Mouse (Mus musculus) left cerebral cortex, postnatal 4 days (tissue): ENCODE results near the gene Schip1. TPM values are rescaled to one million over a fixed set of nuclear protein-coding genes. Genes with fewer than 3 reads are reported as not detected.

Source experiments
- DNase-seq: peaks from one replicate; pipeline ENCODE4 v3.0.0-alpha.2; 2022
- intact Hi-C: fragments of 180-260 bp; cut with DNase I; formaldehyde crosslinking; loops from one replicate; pipeline ENCODE4 v1.15.1; 2025
- total RNA-seq, 2 experiments: library from RNA; stranded (reverse); gene quantifications; 2 replicates each; pipeline ENCODE4 v1.2.3; 2021

Schip1 gene
- total RNA-seq, 2 experiments from 2014 or later, result 113 to 126 TPM

DNA sequence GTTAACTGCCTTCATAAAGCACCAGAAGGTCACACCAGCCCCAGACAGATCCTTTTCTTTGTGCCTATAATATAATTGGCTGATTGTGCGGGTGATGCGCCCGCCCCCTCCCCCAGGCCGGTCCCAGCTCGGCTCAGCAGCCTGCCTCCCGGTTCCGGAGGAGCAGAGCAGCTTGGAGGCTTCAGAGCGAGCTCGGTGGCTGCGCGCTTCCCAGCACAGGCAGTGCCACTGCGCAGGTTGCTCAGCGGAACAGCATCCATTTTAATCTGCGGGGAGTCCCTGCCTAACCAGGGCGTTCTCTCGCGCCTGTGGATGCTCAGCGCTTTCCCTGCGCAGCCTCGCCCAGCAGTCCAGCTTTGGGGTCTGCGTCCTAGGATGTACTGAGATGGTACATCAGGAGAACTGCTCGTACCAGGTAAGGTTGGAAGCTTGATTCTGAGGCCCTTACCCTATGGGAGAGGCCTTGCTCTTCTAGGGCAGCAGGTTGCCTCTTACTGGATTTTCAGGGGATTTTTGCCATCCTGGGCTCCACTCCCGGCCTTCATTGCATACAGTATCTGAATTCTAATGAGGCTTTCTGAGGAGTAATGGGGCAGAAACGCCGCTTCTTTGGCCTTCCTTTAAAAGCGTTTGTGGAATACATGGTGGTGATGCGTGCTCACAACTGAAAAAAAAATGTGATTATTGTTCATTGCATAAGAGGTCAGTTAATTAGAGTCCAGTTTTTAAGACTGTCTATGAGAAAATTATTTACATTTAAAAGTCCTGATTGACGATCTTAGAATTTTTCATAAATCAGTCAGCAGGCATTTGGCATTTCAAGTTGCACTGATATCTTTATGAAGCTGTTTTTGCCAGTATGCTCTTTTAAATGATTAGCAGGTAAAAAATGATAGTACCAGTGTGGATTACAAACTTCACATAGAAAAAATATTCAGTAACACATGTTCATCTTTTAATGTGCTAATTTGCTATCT lies 507.9 kb downstream of the Schip1 start:
- DNase-seq, result peak; percentile 87
- intact Hi-C loops, result no loop called here

DNA sequence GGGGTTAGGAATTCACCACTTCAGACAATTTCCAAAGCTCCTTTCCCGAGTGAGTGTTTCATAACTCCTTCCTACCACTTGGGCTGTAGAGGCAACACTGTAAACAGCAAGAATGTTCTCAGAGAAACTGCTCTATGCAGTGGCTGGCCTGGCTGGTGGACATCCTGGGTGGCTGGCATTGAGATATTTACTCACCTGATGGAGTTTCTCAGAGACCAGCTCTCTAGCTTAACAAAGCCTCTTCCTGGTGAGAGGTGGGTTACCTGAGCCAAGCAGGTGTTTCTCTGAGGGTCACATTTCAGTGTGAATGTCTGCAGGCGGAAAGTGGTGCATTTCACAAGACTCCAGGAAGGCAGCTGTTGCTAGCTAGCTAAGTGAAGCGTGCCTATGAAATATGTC lies 508.6 kb downstream of the Schip1 start:
- no peak for DNase-seq
- intact Hi-C loops, result no loop called here

GRCm38 (mm10) chr3:68574097-68574496 lies 509.5 kb downstream of the Schip1 start:
- no peak for DNase-seq
- intact Hi-C loops, result no loop called here

GRCm38 (mm10) chr3:68574565-68574964 lies 510.0 kb downstream of the Schip1 start:
- intact Hi-C loops, result no loop called here
- DNase-seq, result no peak

DNA sequence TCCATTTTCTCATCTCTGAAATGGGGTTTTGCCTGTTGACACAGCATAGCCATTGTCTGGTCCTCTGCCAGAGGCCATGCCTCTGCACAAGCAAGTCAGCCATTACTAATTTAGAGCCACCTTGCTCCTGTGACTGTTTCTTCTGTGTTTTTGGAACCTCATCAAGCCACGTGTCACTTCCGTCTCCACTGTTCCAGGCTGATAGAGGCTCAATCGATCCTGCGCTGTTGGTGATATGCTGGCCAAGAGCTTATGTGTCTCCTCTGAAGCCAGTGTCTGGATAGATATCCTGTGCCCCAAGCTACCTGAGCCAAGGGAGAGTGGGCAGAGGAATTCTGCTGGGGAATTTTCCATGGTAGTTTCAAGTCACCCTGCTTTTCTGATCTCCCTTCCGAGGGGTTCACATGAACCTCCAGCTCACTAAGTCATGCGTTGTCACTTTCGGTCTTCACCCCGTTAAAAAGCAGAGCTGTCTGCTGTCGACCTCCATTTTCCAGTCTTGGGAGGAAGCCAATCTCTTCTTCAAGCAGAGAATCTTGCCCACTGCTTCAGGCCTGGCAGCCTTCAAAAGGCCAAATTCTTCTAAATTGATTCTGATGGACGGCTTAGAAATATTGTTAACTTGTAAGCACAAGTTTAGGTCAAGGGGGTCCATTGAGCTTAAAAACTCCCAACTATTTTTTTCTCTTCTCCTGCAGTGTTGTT lies 511.2 kb downstream of the Schip1 start:
- intact Hi-C loops, result no loop called here
- peak; percentile 36 for DNase-seq

GRCm38 (mm10) chr3:68576431-68576830 lies 511.8 kb downstream of the Schip1 start:
- intact Hi-C loops, result no loop called here
- DNase-seq, result peak; percentile 82

- no peak for DNase-seq
- intact Hi-C loops, result no loop called here
Measured at GRCm38 (mm10) chr3:68576948-68577347, 512.3 kb downstream of the Schip1 start.

DNA sequence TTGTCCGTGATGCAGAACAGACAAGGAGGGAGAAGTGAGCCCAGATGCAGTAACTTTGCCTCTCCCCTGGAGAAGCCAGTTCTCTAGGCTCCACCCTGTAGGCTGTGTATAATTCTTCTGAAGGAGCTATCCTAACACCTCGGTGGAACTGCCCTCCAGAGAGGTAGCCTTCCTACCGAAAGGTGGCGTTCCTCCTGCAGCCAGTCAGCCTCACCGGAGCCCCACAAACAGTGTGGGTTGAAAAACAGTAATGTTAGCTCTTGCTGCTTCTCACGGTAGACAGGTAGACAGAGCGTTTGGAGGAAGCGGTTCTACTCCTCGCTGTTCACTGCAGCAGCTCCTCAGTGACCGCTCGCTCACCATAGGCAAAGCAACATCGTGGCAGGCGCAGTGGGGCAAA lies 517.0 kb downstream of the Schip1 start:
- DNase-seq, result no peak
- intact Hi-C loops, result no loop called here

GRCm38 (mm10) chr3:68582103-68582740 lies 517.6 kb downstream of the Schip1 start:
- intact Hi-C loops, result no loop called here
- DNase-seq, result no peak

GRCm38 (mm10) chr3:68583031-68583693 lies 518.6 kb downstream of the Schip1 start:
- no peak for DNase-seq
- intact Hi-C loops, result no loop called here

DNA sequence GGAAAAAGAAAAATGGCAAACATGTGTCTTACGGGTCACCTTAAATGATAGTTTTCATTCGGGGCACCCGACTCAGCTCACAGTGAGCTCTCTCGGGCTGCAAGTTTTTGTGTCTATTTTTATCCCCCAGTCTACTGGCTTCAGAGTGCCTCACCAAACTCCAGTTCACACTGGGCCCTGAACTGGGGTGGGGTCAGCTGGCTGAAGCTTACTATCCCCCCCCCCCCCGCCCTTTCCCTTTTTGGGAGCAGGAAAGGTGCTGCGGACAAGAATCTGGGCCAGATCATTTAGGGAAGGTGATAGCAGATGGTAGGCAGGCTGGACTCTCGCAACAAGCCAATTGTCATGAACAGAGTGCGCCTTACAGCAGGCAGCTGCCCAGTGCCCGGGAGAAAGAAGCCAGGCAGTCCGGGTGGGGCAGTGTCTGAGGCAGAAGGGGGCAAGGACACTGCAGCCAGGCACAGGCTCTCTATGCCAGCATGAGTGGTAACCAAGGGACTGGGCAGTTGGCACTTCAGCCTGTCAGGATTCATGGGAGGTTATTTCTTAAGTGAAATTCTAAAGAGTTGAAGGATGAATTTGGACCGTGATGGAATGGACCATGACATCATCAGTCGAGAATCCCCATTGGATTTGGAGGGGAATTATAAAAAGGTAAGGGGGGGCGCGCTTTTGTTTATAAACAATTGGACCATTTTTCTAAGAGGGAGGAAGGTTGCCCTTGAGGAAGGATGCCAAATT lies 519.3 kb downstream of the Schip1 start:
- intact Hi-C loops, result no loop called here
- peak; percentile 72 for DNase-seq

DNA sequence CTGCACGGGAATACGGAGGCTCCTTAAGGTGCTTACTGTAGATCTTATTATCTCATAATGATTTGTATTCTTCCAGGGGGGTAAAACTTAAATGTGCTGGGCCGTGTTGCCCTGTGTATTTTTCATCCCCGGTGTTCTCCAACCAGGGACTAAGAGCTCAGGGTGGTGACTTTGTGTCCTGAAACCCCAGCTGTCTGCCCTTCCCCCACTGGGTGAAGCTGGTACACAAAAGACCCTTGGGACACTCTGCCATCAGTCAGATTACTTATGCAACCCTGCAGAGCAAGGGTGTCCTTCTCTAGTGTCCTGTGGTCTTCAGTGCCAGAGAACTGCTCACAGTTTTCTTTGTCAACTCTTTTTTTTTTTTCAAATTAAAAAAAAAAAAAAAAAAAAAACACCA lies 520.6 kb downstream of the Schip1 start:
- intact Hi-C loops, result no loop called here
- DNase-seq, result no peak

GRCm38 (mm10) chr3:68586646-68587064 lies 522.1 kb downstream of the Schip1 start:
- intact Hi-C loops, result no loop called here
- no peak for DNase-seq

DNA sequence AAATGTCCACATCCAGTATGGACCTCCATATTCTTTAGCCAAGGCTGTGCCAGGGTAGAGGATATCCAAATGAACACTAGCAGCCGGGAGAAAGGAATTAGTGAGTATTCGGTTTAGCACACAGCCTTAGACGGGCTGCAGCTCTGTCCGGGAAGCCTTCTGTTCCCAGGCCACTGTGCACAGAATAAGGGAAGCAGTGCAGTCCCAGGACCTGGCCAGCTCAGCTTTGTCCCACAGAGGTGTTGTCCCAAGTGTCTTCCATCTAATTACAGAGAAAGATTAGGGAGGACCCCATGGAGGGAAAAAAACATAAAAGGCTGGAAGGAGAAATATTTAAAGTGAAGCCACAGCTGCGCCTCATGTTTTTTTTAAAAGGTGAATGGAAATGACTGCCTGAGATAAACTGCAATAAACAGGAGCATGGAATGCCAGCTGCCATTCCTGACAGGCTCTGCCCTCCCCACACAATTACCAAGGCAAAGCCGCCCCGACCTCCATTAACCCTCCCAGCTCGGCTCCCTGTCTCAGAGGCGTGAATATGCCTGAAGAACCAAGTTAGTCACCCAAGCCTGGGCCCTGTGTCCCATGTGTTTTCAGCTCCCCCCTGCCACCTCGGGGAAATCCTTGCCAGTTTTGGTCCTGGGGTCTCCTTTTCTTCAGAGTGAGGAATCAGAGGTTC lies 523.1 kb downstream of the Schip1 start:
- no peak for DNase-seq
- intact Hi-C loops, result no loop called here

DNA sequence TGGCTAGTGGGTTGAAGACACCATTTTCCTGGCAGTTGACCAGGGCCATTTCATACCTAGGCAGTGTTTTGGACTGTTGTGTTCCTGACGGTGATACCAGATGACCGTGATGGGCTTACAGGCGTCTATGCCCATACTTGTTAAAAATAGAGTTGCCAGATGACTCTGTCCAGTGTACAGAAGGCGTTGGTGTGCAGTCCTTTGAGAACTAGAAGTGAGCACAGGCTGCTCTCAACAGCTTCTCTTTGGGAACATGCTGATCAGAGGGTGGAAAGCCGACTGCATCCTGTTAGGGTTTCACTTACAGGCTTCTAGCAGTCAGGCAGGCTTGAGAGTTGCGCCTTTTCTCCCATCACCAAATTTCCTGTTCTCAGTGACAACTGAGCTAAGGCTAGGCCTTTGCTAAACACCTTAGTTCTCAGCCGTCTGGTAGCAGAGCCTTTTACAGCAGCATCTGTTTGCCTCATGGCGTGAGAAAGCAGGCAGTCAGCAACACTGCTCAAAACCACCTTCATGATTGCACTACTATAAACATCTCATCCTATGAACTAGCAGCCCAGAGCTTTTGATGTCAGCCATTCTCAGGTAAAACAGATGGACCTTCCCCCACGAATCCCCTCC lies 524.7 kb downstream of the Schip1 start:
- no peak for DNase-seq
- intact Hi-C loops, result no loop called here

- DNase-seq, result no peak
- intact Hi-C loops, result no loop called here
Measured at GRCm38 (mm10) chr3:68590436-68590835, 525.8 kb downstream of the Schip1 start.

GRCm38 (mm10) chr3:68592575-68592974 lies 528.0 kb downstream of the Schip1 start:
- intact Hi-C loops, result no loop called here

DNA sequence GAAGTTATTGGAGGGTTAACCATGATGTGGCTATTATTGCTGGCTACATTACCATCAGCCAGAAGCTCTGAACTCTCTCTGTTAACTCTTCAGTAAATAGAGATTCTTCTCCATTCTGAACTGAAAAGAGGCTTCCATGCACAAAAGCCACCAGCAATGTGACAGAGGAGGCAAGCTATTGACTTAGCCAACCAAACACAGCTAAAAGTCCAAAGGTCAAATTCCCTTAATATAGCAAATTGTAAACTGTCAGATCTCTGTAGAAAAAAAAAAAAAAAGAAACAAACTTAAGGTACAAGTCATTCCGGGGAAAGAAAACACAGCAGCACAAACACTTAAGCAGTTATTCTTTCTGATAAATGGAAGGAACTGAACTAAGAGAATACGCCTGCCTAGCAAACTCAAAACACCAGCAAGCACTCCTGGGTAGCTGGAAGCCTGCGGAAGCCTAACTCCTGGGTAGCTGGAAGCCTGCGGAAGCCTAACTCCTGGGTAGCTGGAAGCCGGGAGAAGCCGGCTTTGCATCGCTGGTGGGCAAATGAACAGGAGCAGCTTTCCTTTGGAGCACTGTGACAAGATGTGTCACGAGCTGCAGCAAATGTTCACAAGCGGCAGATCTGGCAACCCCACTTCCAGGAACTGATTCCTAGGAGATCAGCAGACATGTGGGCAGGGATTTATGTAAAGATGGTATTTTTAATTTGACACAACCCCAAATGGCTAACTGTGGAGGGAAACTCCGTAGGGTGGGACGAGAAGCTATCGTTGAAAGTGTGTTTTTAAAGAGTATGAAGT lies 528.7 kb downstream of the Schip1 start:
- no peak for DNase-seq
- intact Hi-C loops, result no loop called here

More at GRCm38 (mm10) chr3:68592575-68592974, 528.0 kb downstream of the Schip1 start:
- no peak for DNase-seq
